Mouse (Mus musculus) midbrain, postnatal 0 days (tissue): ENCODE measurements around the gene Fbxo48. TPM values are rescaled to one million over a fixed set of nuclear protein-coding genes. Genes with fewer than 3 reads are reported as not detected.
A peak's percentile ranks its signal among the peaks of the same experiment; 100 is the strongest.

Experiments
- ATAC-seq: fragments of 200-750 bp; cut with Nextera tagmentation; 2 replicates; pipeline ENCODE4 v1.8.0; 2017; ENCODE audit warnings: moderate number of reproducible peaks, mild to moderate bottlenecking, moderate TSS enrichment, moderate library complexity; ENCODE audit not compliant: low FRiP score
- DNase-seq: peaks from one replicate; pipeline ENCODE4 v3.0.0-alpha.2; 2015; ENCODE audit warnings: low spot score
- H3K27ac ChIP-seq: fragments of 300-500 bp; sonication (generic); 2 replicates; pipeline ENCODE4 v1.5.1; 2014; ENCODE audit warnings: low read depth, mild to moderate bottlenecking, low read length, mixed read lengths
- H3K27me3 ChIP-seq: fragments of 300-500 bp; sonication (generic); 2 replicates; pipeline ENCODE4 v1.6.1; 2014; ENCODE audit warnings: low read length, control low read depth, mixed read lengths; ENCODE audit not compliant: insufficient read depth
- H3K36me3 ChIP-seq: fragments of 300-500 bp; sonication (generic); 2 replicates; pipeline ENCODE4 v1.6.1; 2014; ENCODE audit warnings: low read length, control low read depth, mixed read lengths; ENCODE audit not compliant: insufficient read depth
- H3K4me1 ChIP-seq: fragments of 300-500 bp; sonication (generic); 2 replicates; pipeline ENCODE4 v1.6.1; 2014; ENCODE audit warnings: mild to moderate bottlenecking, control low read depth, antibody characterized with exemption, low read length, mixed read lengths; ENCODE audit not compliant: insufficient read depth
- H3K4me2 ChIP-seq: fragments of 300-500 bp; sonication (generic); 2 replicates; pipeline ENCODE4 v1.6.1; 2014; ENCODE audit warnings: low read depth, mild to moderate bottlenecking, low read length, mixed read lengths; ENCODE audit not compliant: poor library complexity, severe bottlenecking
- H3K4me3 ChIP-seq: fragments of 300-500 bp; sonication (generic); 2 replicates; pipeline ENCODE4 v1.5.1; 2014; ENCODE audit warnings: low read depth, mild to moderate bottlenecking, low read length, moderate library complexity
- H3K9ac ChIP-seq: fragments of 300-500 bp; sonication (generic); replicated peaks from 2 replicates; pipeline ENCODE4 v1.6.1; 2014; ENCODE audit warnings: mild to moderate bottlenecking, low read length, moderate library complexity, mixed read lengths; ENCODE audit not compliant: poor library complexity, severe bottlenecking
- H3K9me3 ChIP-seq: fragments of 300-500 bp; sonication (generic); 2 replicates; pipeline ENCODE4 v1.6.1; 2016; ENCODE audit warnings: low read length, control low read depth
- CTCF ChIP-seq: IDR thresholded peaks from 2 replicates; pipeline ENCODE4 v1.5.1; 2016; ENCODE audit warnings: antibody characterized with exemption, mild to moderate bottlenecking
- WGBS: fragments of 180-500 bp; shearing (Covaris S2); extraction: QIAGEN DNeasy Blood & Tissue Kit; methylation state at CpG from one replicate; pipeline ENCODE4 v1.1.7; 2014; 5-methylcytosine and 5-hydroxymethylcytosine counted together
- polyA plus RNA-seq: library from polyadenylated mRNA; unstranded; fragments of >200 nt; fragmentation: Nextera tagmentation; extraction: Ambion mirVana; gene quantifications from 2 replicates; pipeline ENCODE4 v1.2.1, GENCODE M21; 2015
- total RNA-seq: library from RNA; depleted of rRNA; stranded (reverse); fragments of >200 nt; gene quantifications from 2 replicates; pipeline ENCODE4 v1.2.3, GENCODE M21; 2014

The Fbxo48 gene
- total and polyA plus RNA-seq, 2 experiments from 2014 or later, result 0.19 to 0.99 TPM

- Histone ChIP-seq H3K4me3 (no peak overlapping the region), H3K4me2 (no peak overlapping the region), H3K27me3 (no peaks in the 10 kb centered on the region), H3K27ac (no peak overlapping the region), H3K9ac (no peak overlapping the region), H3K4me1 (no peaks in the 10 kb centered on the region), H3K36me3 (no peaks in the 10 kb centered on the region), H3K9me3 (no peaks in the 10 kb centered on the region)
- no peak for TF ChIP-seq CTCF
- ATAC-seq, result no peak
- DNase-seq, result no peak
- WGBS, result 97% methylated on average over 6 of the region's 6 CpGs
These were observed 5.9 kb downstream of the Fbxo48 start for GRCm38 (mm10) chr11:16957030-16957429.

- WGBS, result 98% methylated on average over 1 of the region's 1 CpGs
- no peaks in the 10 kb centered on the region for H3K27me3 ChIP-seq
- no peaks in the 10 kb centered on the region for H3K36me3 ChIP-seq
- H3K4me1 ChIP-seq, result no peaks in the 10 kb centered on the region
- no peaks in the 10 kb centered on the region for H3K9me3 ChIP-seq
- no peak for TF ChIP-seq CTCF
- no peak overlapping the region for H3K9ac ChIP-seq
- H3K27ac ChIP-seq, result no peak overlapping the region
- no peak overlapping the region for H3K4me2 ChIP-seq
- no peak for ATAC-seq
- no peak for DNase-seq
- H3K4me3 ChIP-seq, result no peak overlapping the region
These were observed 7.3 kb downstream of the Fbxo48 start for GRCm38 (mm10) chr11:16958520-16958919.

DNA sequence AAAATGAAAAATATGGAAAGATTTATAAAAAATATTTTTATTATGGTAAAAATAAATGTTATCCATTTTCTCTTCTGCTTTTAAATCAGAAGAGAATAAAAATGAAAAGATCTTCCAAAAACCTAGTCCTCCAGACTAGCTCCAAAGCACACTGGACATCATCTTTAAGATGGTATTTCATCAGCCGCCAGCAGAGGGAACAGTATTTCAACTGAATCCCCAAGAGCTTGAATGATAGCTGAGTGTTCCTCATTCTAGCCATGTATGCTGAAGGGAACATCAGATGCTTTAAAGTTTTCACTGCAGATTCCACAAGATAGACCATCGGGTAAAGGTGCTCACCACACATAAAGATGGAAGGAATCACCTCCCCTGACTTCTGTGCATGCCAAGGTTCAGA, 16.6 kb downstream of the Fbxo48 start:
- H3K4me2 ChIP-seq, result no peak overlapping the region
- H3K9me3 ChIP-seq, result no peaks in the 10 kb centered on the region
- H3K27me3 ChIP-seq, result no peaks in the 10 kb centered on the region
- H3K9ac ChIP-seq, result no peak overlapping the region
- H3K4me1 ChIP-seq, result no peaks in the 10 kb centered on the region
- DNase-seq, result peak; percentile 66
- H3K27ac ChIP-seq, result no peak overlapping the region
- no peak; the same call in 1 of the 2 replicates for ATAC-seq
- WGBS, result 35% methylated on average over 2 of the region's 2 CpGs
- no peaks in the 10 kb centered on the region for H3K36me3 ChIP-seq
- H3K4me3 ChIP-seq, result no peak overlapping the region
- peak; percentile 76 for TF ChIP-seq CTCF

DNA sequence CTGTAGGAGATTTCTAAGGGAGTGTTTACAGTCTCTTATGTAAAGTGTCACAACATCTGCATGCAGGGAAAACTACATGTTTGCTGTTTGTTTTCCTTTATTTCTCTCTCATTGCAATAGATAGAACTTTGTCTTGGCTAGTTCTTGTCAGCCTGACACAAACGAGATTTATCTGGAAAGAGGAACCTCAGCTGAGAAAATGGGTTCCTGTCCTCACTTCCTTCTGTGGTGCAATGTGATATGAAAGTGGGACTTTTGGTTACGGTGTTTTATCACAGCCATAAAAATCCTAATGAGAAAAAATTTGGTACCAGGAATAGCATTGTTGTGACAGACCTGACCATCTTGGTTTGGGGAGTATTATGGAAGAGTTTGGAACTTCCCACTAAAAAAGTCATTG, 18.5 kb downstream of the Fbxo48 start:
- peaks cover 6% of the 10 kb centered on the region; the same call in 1 of the 2 replicates for H3K36me3 ChIP-seq
- H3K4me1 ChIP-seq, result no peaks in the 10 kb centered on the region
- DNase-seq (no peak), ATAC-seq (no peak)
- TF ChIP-seq CTCF, result no peak
- no peak overlapping the region for H3K9ac ChIP-seq
- no peak overlapping the region for H3K4me3 ChIP-seq
- no peak overlapping the region for H3K4me2 ChIP-seq
- no peaks in the 10 kb centered on the region for H3K9me3 ChIP-seq
- WGBS, result 82% methylated on average over 2 of the region's 2 CpGs
- no peak overlapping the region for H3K27ac ChIP-seq
- H3K27me3 ChIP-seq, result no peaks in the 10 kb centered on the region

DNA sequence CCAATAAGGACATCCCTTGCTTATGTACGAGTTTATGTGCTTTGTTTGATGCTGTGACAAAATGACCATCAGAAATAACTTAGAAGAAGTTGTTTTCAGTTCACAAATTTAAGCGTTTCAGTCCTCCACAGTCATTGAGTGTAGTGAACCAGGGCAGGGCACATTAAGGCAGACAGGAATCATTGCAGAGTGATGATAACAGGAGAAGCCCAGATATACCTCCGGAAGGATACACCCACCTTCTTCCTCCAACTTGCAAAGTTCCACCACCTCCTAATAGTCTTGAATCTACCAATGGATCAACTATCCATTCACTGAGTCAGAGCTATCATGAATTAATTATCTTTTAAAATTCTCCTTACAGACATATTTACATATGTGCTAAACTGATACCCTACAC, 20.9 kb downstream of the Fbxo48 start:
- DNase-seq (no peak), ATAC-seq (no peak)
- Histone ChIP-seq H3K36me3 (peaks cover 6% of the 10 kb centered on the region; the same call in 1 of the 2 replicates), H3K9me3 (no peaks in the 10 kb centered on the region), H3K4me2 (no peak overlapping the region), H3K9ac (no peak overlapping the region), H3K27me3 (no peaks in the 10 kb centered on the region), H3K4me3 (no peak overlapping the region), H3K4me1 (no peaks in the 10 kb centered on the region), H3K27ac (no peak overlapping the region)
- no peak for TF ChIP-seq CTCF
- WGBS, result 90% methylated on average over 3 of the region's 3 CpGs

DNA sequence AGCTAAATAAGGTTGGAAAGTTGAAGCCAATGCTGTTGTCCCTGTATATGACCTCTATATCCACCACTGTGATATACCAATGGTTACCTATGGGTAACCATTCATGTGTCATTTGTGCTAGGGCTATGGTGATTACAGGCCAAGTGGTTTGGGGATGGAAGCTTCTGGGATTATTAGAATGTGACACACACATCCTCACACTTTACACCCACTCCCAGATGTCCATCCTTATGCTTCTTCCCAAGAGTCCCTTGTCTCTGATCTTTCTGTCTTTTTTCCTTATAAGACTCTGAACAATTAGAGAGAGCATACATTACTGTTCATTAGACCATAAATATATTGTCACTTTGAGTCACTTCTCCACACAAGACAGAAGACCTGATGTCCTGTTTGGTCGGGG, 21.9 kb downstream of the Fbxo48 start:
- no peak for ATAC-seq

More for the DNA sequence above, 21.9 kb downstream of the Fbxo48 start:
- no peaks in the 10 kb centered on the region for H3K27me3 ChIP-seq
- H3K4me2 ChIP-seq, result no peak overlapping the region
- H3K36me3 ChIP-seq, result peaks cover 6% of the 10 kb centered on the region; the same call in 1 of the 2 replicates
- no peak overlapping the region for H3K4me3 ChIP-seq
- DNase-seq, result no peak
- H3K4me1 ChIP-seq, result no peaks in the 10 kb centered on the region
- WGBS, result 93% methylated on average over 1 of the region's 1 CpGs
- no peak overlapping the region for H3K9ac ChIP-seq
- H3K27ac ChIP-seq, result no peak overlapping the region
- no peaks in the 10 kb centered on the region for H3K9me3 ChIP-seq
- TF ChIP-seq CTCF, result no peak
